Mouse (Mus musculus) hindbrain, embryonic 15.5 days (tissue): Measurements from ENCODE around the gene Polr3gl. TPM values are rescaled to one million over a fixed set of nuclear protein-coding genes. Genes with fewer than 3 reads are reported as not detected.
A peak's percentile ranks its signal among the peaks of the same experiment; 100 is the strongest.

ENCODE experiments used
- ATAC-seq: fragments of 200-750 bp; cut with Nextera tagmentation; 2 replicates; pipeline ENCODE4 v1.8.0; 2017; ENCODE audit warnings: low read depth, moderate number of reproducible peaks, moderate TSS enrichment; ENCODE audit not compliant: low FRiP score
- H3K27ac ChIP-seq: fragments of 300-500 bp; sonication (generic); replicated peaks from 2 replicates; pipeline ENCODE4 v1.5.1; 2015; ENCODE audit warnings: mild to moderate bottlenecking, inconsistent platforms
- H3K27me3 ChIP-seq: fragments of 300-500 bp; sonication (generic); 2 replicates; pipeline ENCODE4 v1.6.1; 2015; ENCODE audit warnings: control low read depth, inconsistent platforms
- H3K36me3 ChIP-seq: fragments of 300-500 bp; sonication (generic); 2 replicates; pipeline ENCODE4 v1.6.1; 2015; ENCODE audit warnings: control low read depth, inconsistent platforms
- H3K4me1 ChIP-seq: fragments of 300-500 bp; sonication (generic); replicated peaks from 2 replicates; pipeline ENCODE4 v1.6.1; 2015; ENCODE audit warnings: control low read depth, inconsistent platforms
- H3K4me2 ChIP-seq: fragments of 300-500 bp; sonication (generic); 2 replicates; pipeline ENCODE4 v1.6.1; 2015; ENCODE audit warnings: moderate library complexity, mild to moderate bottlenecking, inconsistent platforms
- H3K4me3 ChIP-seq: fragments of 300-500 bp; sonication (generic); 2 replicates; pipeline ENCODE4 v1.5.1; 2015; ENCODE audit warnings: mild to moderate bottlenecking, inconsistent platforms
- H3K9ac ChIP-seq: fragments of 300-500 bp; sonication (generic); 2 replicates; pipeline ENCODE4 v1.6.1; 2015; ENCODE audit warnings: inconsistent platforms
- H3K9me3 ChIP-seq: fragments of 300-500 bp; sonication (generic); 2 replicates; pipeline ENCODE4 v1.6.1; 2016; ENCODE audit warnings: control low read depth, inconsistent platforms
- WGBS: fragments of 180-500 bp; shearing (Covaris S2); methylation state at CpG from one replicate; pipeline ENCODE4 v1.1.7; 2015; 5-methylcytosine and 5-hydroxymethylcytosine counted together
- polyA plus RNA-seq: library from polyadenylated mRNA; unstranded; fragments of >200 nt; fragmentation: Nextera tagmentation; extraction: Ambion mirVana; gene quantifications from 2 replicates; pipeline ENCODE4 v1.2.1, GENCODE M21; 2015

Gene Polr3gl
- polyA plus RNA-seq, 1 experiment from 2014 or later = 38.8 TPM

- Histone ChIP-seq H3K4me3 (no peak overlapping the region), H3K9me3 (no peaks in the 10 kb centered on the region), H3K36me3 (no peaks in the 10 kb centered on the region), H3K9ac (no peak overlapping the region), H3K4me2 (no peak overlapping the region), H3K27ac (no peak overlapping the region), H3K4me1 (0 out of 2 replicates have a peak, but pooled peaks cover 3% of the 10 kb centered on the region), H3K27me3 (no peaks in the 10 kb centered on the region)
- no peak for ATAC-seq
- 89% methylated on average over 8 of the region's 8 CpGs for WGBS
Measured at GRCm38 (mm10) chr3:96566661-96567450, 27.1 kb downstream of the Polr3gl start.

GRCm38 (mm10) chr3:96565105-96565504, 28.9 kb downstream of the Polr3gl start:
- Histone ChIP-seq H3K27me3 (no peaks in the 10 kb centered on the region), H3K9me3 (no peaks in the 10 kb centered on the region), H3K4me3 (no peak overlapping the region), H3K4me1 (peaks cover 18% of the 10 kb centered on the region), H3K9ac (no peak overlapping the region), H3K4me2 (no peak overlapping the region), H3K36me3 (peaks cover 11% of the 10 kb centered on the region; the same call in 1 of the 2 replicates), H3K27ac (no peak overlapping the region)
- 92% methylated on average over 2 of the region's 3 CpGs for WGBS
- ATAC-seq = no peak

GRCm38 (mm10) chr3:96564633-96565032, 29.3 kb downstream of the Polr3gl start:
- H3K4me1 ChIP-seq = peaks cover 23% of the 10 kb centered on the region
- H3K27ac ChIP-seq = peak overlapping the region; percentile 2; the same call in 1 of the 2 replicates
- no peak overlapping the region for H3K4me3 ChIP-seq
- no peaks in the 10 kb centered on the region for H3K9me3 ChIP-seq
- H3K27me3 ChIP-seq = no peaks in the 10 kb centered on the region
- ATAC-seq = no peak
- H3K4me2 ChIP-seq = no peak overlapping the region
- H3K36me3 ChIP-seq = peaks cover 12% of the 10 kb centered on the region; the same call in 1 of the 2 replicates
- H3K9ac ChIP-seq = no peak overlapping the region
- WGBS = 65% methylated on average over 7 of the region's 7 CpGs

- H3K9ac ChIP-seq = no peak overlapping the region
- H3K36me3 ChIP-seq = peaks cover 12% of the 10 kb centered on the region; the same call in 1 of the 2 replicates
- no peaks in the 10 kb centered on the region for H3K9me3 ChIP-seq
- H3K27me3 ChIP-seq = no peaks in the 10 kb centered on the region
- peak overlapping the region; percentile 2; the same call in 1 of the 2 replicates for H3K27ac ChIP-seq
- ATAC-seq = peak; percentile 42; the same call in 1 of the 2 replicates
- H3K4me2 ChIP-seq = no peak overlapping the region
- H3K4me3 ChIP-seq = no peak overlapping the region
- 71% methylated on average over 10 of the region's 10 CpGs for WGBS
- H3K4me1 ChIP-seq = peaks cover 29% of the 10 kb centered on the region
Measured at GRCm38 (mm10) chr3:96563911-96564632, 29.9 kb downstream of the Polr3gl start.

GRCm38 (mm10) chr3:96563267-96563666, 30.7 kb downstream of the Polr3gl start:
- Histone ChIP-seq H3K4me3 (no peak overlapping the region), H3K9ac (no peak overlapping the region), H3K27ac (no peak overlapping the region), H3K36me3 (peaks cover 12% of the 10 kb centered on the region; the same call in 1 of the 2 replicates), H3K4me2 (no peak overlapping the region), H3K27me3 (no peaks in the 10 kb centered on the region), H3K9me3 (no peaks in the 10 kb centered on the region), H3K4me1 (peaks cover 35% of the 10 kb centered on the region)
- no peak for ATAC-seq
- WGBS = 94% methylated on average over 8 of the region's 8 CpGs

GRCm38 (mm10) chr3:96561946-96562681, 31.9 kb downstream of the Polr3gl start:
- peaks cover 39% of the 10 kb centered on the region for H3K4me1 ChIP-seq
- H3K27me3 ChIP-seq = no peaks in the 10 kb centered on the region
- no peak overlapping the region for H3K9ac ChIP-seq
- H3K36me3 ChIP-seq = peaks cover 12% of the 10 kb centered on the region; the same call in 1 of the 2 replicates
- 0 out of 2 replicates have a peak overlapping the region, but pooled peaks have one; percentile 14 for H3K4me2 ChIP-seq
- WGBS = 51% methylated on average over 10 of the region's 10 CpGs
- H3K27ac ChIP-seq = peak overlapping the region; percentile 38; the same call in 1 of the 2 replicates
- no peaks in the 10 kb centered on the region for H3K9me3 ChIP-seq
- no peak overlapping the region for H3K4me3 ChIP-seq
- ATAC-seq = no peak

- 87% methylated on average over 9 of the region's 9 CpGs for WGBS
- Histone ChIP-seq H3K27me3 (no peaks in the 10 kb centered on the region), H3K27ac (no peak overlapping the region), H3K9me3 (no peaks in the 10 kb centered on the region), H3K4me1 (peaks cover 48% of the 10 kb centered on the region), H3K4me3 (peak overlapping the region; percentile 53; the same call in 1 of the 2 replicates), H3K4me2 (peak overlapping the region; percentile 90), H3K36me3 (peaks cover 12% of the 10 kb centered on the region; the same call in 1 of the 2 replicates), H3K9ac (no peak overlapping the region)
- ATAC-seq = no peak
Measured at GRCm38 (mm10) chr3:96560881-96561668, 32.9 kb downstream of the Polr3gl start.

- 86% methylated on average over 23 of the region's 23 CpGs for WGBS
Measured at GRCm38 (mm10) chr3:96559911-96560850, 33.8 kb downstream of the Polr3gl start.

GRCm38 (mm10) chr3:96559398-96559910, 34.5 kb downstream of the Polr3gl start:
- Histone ChIP-seq H3K4me1 (peaks cover 60% of the 10 kb centered on the region), H3K36me3 (peaks cover 12% of the 10 kb centered on the region; the same call in 1 of the 2 replicates), H3K4me3 (peak overlapping the region; percentile 53), H3K4me2 (peak overlapping the region; percentile 90), H3K9me3 (no peaks in the 10 kb centered on the region), H3K9ac (peak overlapping the region; percentile 41), H3K27me3 (no peaks in the 10 kb centered on the region), H3K27ac (no peak overlapping the region)
- 81% methylated on average over 12 of the region's 12 CpGs for WGBS
- ATAC-seq = no peak

More at GRCm38 (mm10) chr3:96559911-96560850, 33.8 kb downstream of the Polr3gl start:
- H3K27me3 ChIP-seq = no peaks in the 10 kb centered on the region
- H3K9ac ChIP-seq = 0 out of 2 replicates have a peak overlapping the region, but pooled peaks have one; percentile 41
- peak overlapping the region; percentile 53 for H3K4me3 ChIP-seq
- H3K36me3 ChIP-seq = peaks cover 12% of the 10 kb centered on the region; the same call in 1 of the 2 replicates
- ATAC-seq = no peak
- peak overlapping the region; percentile 90 for H3K4me2 ChIP-seq
- no peaks in the 10 kb centered on the region for H3K9me3 ChIP-seq
- H3K4me1 ChIP-seq = peaks cover 57% of the 10 kb centered on the region
- no peak overlapping the region for H3K27ac ChIP-seq

- H3K4me3 ChIP-seq = peak overlapping the region; percentile 53
- 33% methylated on average over 10 of the region's 10 CpGs for WGBS
Measured at GRCm38 (mm10) chr3:96558668-96559196, 35.2 kb downstream of the Polr3gl start.

More at GRCm38 (mm10) chr3:96558668-96559196, 35.2 kb downstream of the Polr3gl start:
- Histone ChIP-seq H3K27ac (0 out of 2 replicates have a peak overlapping the region, but pooled peaks have one; percentile 60), H3K4me1 (peaks cover 60% of the 10 kb centered on the region), H3K9me3 (no peaks in the 10 kb centered on the region), H3K9ac (peak overlapping the region; percentile 41), H3K36me3 (peaks cover 12% of the 10 kb centered on the region; the same call in 1 of the 2 replicates), H3K27me3 (no peaks in the 10 kb centered on the region), H3K4me2 (peak overlapping the region; percentile 90)
- ATAC-seq = no peak
